Mouse (Mus musculus): Measurements from ENCODE around the gene Intu.

The Intu gene

DNA sequence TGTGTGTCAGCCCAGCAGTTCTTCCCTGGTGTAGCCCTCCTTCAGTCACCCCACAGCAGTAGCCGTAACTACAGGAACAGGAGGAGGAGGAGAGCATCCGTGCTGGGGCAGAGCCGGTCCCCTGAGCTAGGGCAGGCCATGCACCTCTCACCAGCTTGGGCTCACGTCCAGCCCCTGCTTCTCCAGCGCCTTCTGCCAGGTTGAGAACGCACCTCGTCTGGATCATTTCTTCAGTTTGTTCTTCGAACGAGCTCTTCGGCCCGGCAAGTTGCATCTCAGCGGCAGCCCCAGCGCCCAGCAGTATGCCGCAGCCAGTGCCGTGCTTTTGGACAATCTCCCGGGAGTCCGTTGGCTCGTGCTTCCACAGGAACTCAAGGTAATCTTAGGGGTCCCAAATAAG lies 152.1 kb downstream of the Intu start:
- no peak for DNase-seq (ENCODE audit: low spot score)

DNA sequence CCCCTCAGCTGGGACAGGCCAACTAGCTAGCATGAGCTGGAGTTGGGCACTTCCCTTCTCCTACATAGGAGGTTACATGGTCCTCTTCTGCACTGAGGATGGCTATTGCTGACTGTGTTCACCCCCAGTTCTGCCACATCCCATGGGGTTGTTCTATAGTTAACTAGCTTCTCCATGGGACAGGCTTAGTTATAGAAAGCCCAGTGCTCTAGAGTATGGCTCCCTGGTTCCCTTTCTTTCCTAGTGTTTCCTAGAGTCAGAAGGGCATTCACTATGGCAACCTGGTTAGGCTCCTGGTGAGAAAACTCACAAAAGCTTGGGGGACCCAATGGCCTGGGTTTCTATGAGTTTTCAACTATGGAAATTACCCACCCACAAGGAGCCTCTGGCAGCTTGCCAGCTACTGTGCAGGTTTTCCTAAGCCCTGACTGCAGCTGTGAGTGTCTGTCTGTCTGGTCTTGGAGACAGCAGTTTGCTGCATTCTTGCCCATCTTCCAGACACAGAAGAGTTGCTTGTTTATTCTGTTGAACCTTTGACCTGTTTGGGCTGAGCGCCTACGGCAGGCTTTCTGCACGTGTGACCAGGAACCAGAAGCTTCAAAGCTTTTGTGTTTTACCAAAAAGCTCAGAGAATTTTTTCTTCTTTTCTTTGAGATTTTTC lies 154.9 kb downstream of the Intu start:
- no peak for DNase-seq (ENCODE audit: low spot score)

DNA sequence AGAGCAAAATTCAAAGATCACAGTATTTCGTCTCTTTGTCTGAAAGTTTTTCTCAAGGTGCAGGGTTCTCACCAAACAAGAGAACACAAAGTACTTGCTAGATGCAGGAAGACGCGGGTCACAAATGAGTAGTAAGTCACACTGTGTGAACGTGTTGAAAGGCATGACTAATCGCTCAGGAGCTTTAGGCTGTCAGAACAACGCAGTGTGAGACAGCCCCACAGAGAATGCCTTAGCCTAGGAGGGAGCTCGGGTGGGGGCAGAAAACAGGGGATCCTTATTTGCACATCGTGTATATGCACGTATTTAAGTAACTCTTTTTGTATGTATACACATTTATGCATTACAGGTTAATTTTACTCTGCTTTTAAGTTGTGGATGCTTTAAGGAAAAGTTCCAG lies 155.8 kb downstream of the Intu start:
- DNase-seq (ENCODE audit: low spot score), result no peak

DNA sequence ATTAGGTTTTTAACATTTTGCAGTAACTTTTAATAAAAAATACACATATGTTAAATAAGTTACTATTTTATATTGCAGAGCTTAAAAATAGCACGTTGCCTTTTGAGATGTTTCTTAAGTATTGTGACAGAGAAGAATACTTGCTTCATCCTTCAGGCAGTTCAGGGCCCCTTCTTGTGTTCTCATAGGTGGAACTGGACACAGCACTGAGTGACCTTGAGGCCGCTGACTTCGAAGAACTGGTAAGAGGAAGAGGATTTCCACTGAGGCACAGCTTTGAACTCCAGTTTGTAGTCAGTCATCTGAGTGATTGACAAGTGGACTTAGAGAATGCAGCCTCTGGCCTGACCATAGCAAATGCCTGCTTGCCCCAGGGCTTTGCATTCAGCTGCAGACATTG lies 156.5 kb downstream of the Intu start:
- no peak for DNase-seq (ENCODE audit: low spot score)

DNA sequence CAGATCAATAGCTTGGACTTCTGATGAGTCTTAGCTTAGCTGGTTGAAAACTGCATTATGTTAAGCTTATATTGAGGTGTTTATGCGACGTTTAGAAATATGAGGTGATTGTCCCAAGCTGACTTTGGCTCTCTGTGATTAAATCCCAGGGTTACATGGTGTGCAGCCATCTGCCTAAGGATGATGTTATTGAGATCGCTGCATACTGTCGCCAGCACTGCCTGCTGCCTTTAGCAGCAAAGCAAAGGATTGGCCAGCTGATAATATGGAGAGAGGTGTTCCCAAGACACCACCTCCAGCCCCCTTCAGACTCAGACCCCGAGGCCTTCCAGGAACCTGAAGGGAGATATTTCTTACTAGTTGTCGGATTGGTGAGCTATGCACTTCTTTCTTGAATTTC lies 160.5 kb downstream of the Intu start:
- DNase-seq (ENCODE audit: low spot score), result no peak

DNA sequence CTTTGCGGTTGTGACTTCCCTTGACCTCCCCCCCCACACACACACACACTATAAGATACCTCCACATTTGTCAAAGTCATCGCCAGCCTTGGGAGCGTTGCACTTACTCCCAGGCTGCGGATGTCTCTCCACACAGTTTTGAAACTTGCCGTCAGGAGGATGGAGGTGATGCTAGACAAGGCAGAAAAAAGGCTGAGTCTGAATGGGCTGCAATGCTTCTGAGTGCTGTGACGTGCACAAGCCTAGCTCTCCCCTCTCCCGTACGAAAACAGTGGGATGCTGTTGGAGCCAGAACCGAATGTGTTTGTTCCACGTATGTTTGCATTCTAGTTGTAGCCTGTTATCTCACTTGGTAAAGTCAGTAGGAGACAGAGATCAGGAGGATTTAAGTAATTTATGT lies 162.3 kb downstream of the Intu start:
- no peak for DNase-seq (ENCODE audit: low spot score)

DNA sequence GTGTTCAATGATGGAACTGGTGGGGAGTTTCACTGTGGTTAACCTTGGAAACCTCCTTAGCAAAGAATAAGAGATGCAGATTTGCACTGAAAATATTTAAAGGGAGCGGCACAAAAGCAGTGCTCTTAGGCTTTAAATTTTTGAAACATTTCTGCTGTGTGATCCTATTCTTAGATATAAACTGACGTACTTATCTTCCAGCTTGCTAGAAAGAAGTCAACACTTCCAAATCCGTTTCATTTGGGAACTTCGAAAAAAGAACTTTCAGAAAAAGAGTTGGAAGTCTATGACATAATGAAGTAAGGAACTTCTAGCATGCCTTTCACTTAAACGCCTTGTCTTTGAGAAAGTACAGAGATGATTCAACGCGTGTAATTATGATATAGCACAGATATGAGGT lies 162.9 kb downstream of the Intu start:
- DNase-seq (ENCODE audit: low spot score), result no peak

DNA sequence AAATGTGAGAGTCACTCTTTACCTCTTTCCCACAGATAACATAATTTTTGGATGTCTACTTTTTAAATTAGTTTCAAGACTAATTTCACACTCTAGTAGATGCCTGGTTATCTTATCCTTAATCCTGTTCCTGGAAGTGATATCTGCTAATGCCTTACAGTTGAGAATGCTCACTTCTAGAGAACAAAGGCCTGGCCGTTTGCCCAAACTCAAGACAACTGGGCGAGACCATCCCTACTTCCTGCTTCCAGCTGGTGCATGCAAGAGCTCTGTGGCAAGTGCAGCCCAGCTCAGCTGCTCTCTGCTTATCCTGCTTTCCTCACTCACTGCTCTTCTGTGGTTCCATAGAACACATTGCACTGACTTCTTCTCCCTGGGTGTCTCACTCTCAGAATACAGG lies 163.4 kb downstream of the Intu start:
- no peak for DNase-seq (ENCODE audit: low spot score)

DNA sequence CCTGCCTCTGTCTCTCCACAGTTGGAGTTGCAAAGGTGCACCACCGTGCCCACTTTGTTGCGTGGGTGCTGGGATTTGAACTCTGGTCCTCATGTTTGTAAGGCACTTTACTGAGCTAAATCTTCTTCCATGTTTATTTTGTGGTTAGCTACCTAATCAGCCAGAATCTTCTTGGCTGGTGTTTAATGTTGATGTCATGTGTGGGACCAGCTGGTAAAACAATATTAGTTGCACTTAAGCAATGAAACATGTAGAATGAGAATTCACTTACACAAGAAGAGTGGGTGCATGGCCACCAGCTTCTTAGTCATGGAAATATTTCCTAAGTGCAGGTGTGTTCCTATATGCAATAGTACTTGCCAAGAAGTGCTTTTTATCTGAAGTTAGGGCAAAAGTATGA lies 164.1 kb downstream of the Intu start:
- no peak for DNase-seq (ENCODE audit: low spot score)

DNA sequence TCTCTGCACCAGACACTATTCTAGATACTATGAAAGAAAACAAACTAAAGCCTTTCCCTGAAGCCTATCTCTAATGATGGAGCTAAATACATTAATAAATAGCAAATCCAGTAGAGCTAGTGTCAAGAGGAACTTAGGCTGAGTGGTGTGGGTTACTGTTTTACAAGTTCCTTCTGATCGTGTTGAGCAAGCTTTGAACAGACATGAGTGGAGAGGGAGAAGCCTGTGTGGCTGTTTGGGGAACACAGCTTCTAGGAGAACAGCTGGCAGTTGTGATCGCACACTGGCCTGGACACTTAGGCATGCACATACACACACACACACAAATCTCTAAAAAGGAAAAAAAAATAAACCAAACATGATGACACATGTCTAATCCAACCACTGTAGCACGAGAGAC lies 167.7 kb downstream of the Intu start:
- no peak for DNase-seq (ENCODE audit: low spot score)

DNA sequence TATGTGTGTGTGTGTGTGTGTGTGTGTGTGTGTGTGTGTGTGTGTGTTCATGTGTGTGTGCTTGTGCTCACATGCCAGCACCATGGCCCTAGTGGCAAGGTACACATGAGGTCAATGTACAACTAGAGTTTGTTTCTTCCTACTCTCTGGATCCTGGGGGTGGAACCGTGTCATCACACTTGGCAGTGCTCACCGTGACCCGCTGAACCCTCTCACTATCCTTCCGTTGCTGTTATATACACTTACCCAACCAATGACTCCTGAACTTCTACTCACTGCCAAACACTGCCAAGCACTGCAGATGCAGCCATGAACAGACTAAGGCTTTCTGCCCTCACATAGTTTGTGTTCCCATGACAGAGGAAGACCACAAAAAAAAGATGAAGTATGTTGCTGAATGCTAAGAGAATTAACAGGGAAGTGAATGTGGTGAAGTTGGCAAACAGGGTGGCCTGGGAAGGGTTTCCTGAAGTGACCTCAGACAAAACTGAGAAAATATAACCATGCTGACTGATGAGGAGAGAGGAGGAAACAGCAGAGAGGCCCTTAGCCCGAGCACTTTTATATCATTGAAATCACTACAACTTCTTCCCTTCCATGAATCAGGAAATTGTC lies 173.8 kb downstream of the Intu start:
- no peak for DNase-seq (ENCODE audit: low spot score)

DNA sequence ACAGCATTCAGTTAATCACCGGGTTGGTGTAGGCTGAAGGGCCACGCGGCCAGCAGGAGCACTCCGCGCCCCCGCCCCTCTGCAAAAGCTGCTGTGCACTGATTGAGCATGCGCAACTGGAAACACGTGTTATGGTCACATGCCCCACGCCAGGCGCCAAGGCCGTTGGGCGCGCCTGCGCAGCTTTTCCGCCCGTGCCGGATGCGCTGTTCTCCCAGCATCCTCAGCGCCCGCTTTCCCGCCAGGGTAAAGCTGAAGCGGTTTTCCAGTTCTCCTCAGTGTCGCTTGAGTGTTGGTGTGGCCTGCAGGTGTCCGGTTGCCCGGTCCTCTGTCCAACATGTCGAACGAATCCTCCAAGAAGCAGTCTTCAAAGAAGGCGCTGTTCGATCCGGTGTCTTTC lies 177.6 kb downstream of the Intu start, which contains the start of gene Slc25a31:
Gene Slc25a31, plus strand, starts transcription at position 201 of the 400 bp plus-strand sequence.
- DNase-seq (ENCODE audit: low spot score), result no peak

DNA sequence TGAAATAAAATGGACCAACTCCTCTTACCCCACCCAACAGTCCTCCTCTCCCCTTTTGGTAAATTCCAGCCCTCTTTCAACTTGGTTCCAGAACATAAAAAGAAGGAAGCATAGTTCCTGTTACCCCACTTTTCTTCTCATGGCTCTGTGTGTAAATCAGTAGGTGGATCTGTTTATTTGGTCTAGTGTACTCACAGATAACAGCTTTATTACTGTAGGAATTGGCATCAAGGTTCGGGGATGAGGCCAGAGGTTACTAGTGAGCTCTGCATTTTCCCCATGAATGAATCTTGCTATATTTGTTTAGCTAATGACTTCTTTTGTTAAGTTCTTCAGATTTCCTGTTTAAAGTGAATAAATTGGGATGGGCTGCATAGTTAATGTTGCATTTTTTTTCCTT lies 185.0 kb downstream of the Intu start:
- no peak for DNase-seq (ENCODE audit: low spot score)

DNA sequence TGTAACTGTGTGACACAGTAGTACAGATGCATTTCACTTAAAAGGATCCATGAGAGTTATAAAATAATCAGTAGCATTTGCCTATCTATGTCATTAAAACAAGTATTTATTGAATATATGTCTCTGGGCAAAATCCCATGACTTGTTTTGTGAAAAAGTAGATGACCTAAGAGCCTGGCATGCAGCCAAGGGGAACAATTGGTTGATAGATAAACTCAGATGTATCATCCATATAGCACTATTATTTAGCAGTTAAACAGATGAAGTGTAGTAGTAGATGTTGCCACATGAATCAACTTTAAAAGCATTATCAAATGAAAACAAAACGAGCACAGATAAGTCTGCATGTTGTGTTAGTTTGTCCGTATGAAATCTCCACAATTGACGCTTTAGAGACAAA lies 187.9 kb downstream of the Intu start:
- DNase-seq (ENCODE audit: low spot score), result no peak

DNA sequence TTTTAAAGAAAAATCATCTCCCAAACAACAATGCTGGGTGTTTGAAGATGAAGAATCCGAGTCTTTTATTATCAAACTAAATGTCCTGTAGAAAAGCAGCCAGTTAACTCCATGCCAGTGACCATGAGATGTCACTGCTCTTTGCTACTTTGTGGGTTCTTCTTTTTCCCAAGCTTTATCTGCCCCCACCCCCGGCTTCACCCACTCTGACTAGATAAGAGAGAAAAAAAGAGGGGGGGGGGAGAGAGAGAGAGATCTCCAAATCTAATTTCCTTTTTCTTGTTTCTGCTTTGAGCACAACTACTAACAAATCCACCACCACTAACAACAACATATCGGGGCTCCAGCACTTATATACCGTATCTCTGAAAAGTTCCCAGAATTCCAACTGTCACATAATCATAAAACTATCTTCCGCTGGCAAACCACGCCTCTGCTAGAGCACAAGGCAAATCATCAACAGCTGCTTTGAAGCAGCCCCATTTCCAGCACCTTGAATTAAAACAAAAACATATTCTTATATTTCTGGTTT lies 207.4 kb downstream of the Intu start:
- no peak for DNase-seq (ENCODE audit: low spot score)

DNA sequence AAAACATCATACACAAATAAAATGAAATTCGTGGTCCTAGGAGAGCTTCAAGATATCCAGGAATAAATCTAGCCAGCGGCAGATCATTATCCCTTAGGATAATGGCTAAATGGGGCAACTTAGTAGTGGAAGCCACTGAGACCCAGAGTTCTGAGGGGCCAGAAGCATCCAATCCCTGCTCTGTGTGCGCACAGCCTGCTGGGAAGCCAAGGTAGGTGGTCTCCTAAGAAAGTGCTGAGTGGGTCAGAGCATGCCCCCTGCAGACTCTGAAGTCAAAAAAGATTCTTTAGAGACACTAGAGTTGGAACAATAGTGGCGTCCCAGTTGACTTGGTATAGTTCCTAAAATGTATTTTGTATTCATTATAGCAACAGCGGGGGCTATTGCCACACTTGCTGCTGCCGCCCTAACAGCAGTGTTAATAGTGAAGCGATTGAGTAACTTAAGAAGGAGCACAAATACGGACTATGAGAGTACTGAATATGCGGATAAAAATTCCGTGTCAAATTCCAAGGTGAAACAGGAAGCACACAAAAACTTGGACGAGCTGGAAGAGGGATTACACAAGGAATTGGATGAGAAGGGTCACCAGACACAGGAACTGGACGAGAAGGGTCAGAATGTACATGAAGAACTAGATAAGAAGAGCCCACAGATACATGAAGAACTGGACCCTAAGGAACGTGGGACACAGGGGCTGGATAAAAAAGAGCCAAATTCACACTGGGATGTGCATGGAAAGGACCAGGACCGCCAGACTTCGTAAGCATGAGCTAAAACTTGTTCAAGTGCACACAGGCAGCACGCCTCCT lies 213.1 kb downstream of the Intu start, which contains the start of gene Hspa4l:
Gene Hspa4l, plus strand, starts transcription at position 472 of the 812 bp plus-strand sequence.
- no peak for DNase-seq (ENCODE audit: low spot score)

DNA sequence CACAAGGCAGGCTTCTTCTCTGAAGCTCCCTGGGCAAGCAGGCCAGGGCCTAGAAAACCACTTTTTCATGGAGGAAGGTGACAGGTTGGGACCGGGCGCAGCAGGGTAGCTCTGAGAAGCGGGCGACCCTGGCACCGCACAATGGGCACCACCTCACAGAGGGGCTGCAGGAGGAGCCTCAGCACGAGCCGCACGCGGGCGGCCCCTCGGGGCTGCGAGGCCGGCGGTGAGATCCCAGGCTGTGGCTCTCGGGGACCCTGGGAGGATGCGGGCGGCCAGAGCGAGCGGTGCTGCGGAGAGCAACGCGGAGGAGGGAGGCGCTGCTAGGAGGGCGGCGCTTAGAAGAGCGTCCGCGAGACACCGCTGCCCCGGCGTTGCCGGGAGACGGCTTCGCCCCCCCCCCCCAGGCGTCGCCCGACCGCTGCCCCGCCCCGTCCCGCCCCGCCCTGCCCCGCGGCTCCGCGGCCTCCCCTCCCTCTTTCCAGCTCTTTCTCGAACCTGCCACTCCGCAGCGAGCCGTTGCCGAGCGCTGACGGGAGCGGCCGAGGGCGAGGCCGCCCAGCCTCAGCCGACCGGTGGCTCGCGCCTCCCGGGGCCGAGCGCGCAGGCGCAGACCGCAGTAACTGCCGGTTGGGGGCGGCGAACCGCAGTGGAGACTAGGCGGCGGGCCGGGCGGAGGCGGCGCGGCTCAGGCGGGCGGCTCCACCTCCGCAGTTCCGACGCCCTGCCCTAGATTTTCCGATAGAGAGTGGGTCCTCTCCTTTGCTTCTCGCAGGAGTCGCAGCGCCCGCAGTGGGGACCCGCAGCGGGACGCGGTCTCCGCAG lies 214.0 kb downstream of the Intu start:
- peak; percentile 84 for DNase-seq (ENCODE audit: low spot score)

DNA sequence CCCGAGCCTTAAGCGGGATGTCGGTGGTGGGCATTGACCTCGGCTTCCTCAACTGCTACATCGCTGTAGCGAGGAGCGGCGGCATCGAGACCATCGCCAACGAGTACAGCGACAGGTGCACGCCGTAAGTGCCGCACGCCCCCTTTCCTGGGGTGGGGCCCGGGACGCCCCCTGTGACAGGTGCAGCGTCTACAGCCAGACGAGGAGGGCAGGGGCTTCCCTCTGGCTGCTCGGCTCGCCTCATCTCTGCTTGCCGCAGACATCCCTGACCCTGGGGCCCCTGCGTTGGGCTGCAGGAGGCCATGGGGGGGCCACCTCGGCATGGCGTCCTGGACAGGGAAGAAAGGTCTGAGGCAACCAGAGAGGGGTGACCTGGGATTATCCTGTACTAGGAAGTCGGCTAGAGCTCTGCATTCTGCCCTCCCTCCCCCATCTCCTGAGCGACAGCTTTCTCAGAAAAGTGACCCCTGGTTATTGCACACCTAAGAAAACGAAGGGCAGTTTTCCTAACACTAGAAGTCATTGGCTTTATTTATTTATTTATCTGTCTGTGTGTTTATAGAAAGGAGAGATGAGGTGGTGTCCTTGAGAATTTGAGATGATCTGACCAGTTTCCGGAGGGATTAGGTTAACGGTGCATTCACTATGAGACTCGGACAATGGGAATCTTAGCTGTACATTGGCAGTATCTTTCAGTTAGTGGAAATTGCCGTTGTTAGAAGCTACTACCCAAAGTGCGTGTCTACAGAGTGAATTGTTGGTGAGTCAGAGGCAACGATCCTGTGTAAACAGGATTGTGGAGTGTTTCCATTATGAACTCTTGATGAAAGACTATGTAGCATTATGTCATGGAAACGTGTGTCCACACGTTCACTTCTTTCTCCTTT lies 214.8 kb downstream of the Intu start:
- DNase-seq (ENCODE audit: low spot score), result peak; percentile 7
